Mouse (Mus musculus) adrenal gland, postnatal 36 days (tissue): ENCODE data around the gene Tnfrsf25. TPM values are rescaled to one million over a fixed set of nuclear protein-coding genes. Genes with fewer than 3 reads are reported as not detected.

Experiments used
- total RNA-seq, 2 experiments: library from RNA; stranded (reverse); gene quantifications; 2 replicates each; pipeline ENCODE4 v1.2.3; 2021

Gene Tnfrsf25
- total RNA-seq, 2 experiments from 2014 or later = 1.7 to 3.0 TPM

Other genes with a start within 250 kb of the Tnfrsf25 start
- 10 to 100 TPM; 93.5 to 95.9 TPM for gene Dnajc11, start 182.2 kb upstream of the Tnfrsf25 start, total RNA-seq
- gene Thap3, start 126.9 kb upstream of the Tnfrsf25 start, total RNA-seq = 10 to 100 TPM; 19.5 to 20.5 TPM
- 10 to 100 TPM; 17.2 to 17.7 TPM for gene Phf13, start 119.7 kb upstream of the Tnfrsf25 start, total RNA-seq
- gene Klhl21, start 107.1 kb upstream of the Tnfrsf25 start, total RNA-seq = 10 to 100 TPM; 21.7 to 29.7 TPM
- gene Zbtb48, start 88.3 kb upstream of the Tnfrsf25 start, total RNA-seq = 1 to 10 TPM; 8.6 to 9.7 TPM
- gene Tas1r1, start 77.4 kb upstream of the Tnfrsf25 start, total RNA-seq = not detected
- gene Nol9, start 76.6 kb upstream of the Tnfrsf25 start, total RNA-seq = 10 to 100 TPM; 24.8 to 27.3 TPM
- gene Plekhg5, start 43.4 kb upstream of the Tnfrsf25 start, total RNA-seq = 10 to 100 TPM; 10.0 to 13.5 TPM
- 1 to 10 TPM; 1.2 to 1.5 TPM for gene Espn, start 36.4 kb downstream of the Tnfrsf25 start, total RNA-seq
- gene Hes2, start 42.9 kb downstream of the Tnfrsf25 start, total RNA-seq = not detected
- gene Acot7, start 62.2 kb downstream of the Tnfrsf25 start, total RNA-seq = 10 to 100 TPM; 37.1 to 53.6 TPM
- 1 to 10 TPM; 4.7 to 7.2 TPM for gene Gpr153, start 158.3 kb downstream of the Tnfrsf25 start, total RNA-seq
- gene Hes3, start 175.7 kb downstream of the Tnfrsf25 start, total RNA-seq = not detected
- gene Icmt, start 181.3 kb downstream of the Tnfrsf25 start, total RNA-seq = 10 to 100 TPM; 49.0 to 50.2 TPM
- under 1 TPM; 0.46 to 0.96 TPM for gene Rnf207, start 203.1 kb downstream of the Tnfrsf25 start, total RNA-seq
- 100 to 1,000 TPM; 496 to 507 TPM for gene Rpl22, start 209.8 kb downstream of the Tnfrsf25 start, total RNA-seq
- gene Chd5, start 222.7 kb downstream of the Tnfrsf25 start, total RNA-seq = 1 to 10 TPM; 5.0 to 5.4 TPM